Mouse (Mus musculus) MEL (cell line): Measurements from ENCODE around the gene Zfp74. TPM values are rescaled to one million over a fixed set of nuclear protein-coding genes. Genes with fewer than 3 reads are reported as not detected.

ENCODE experiments used
- DNase-seq: peaks from one replicate; pipeline ENCODE4 v3.0.0; 2011; ENCODE audit warnings: low read depth, low spot score
- H3K27ac ChIP-seq: 2 replicates; pipeline ENCODE4 v1.5.1; 2012; ENCODE audit warnings: low read depth, mild to moderate bottlenecking, control low read depth, low read length, moderate library complexity; ENCODE audit not compliant: control insufficient read depth
- H3K27me3 ChIP-seq, 2 experiments: fragments of 150-350 bp in 1 of 2; sonication (generic) in 1 of 2; 2 replicates each; pipeline ENCODE4 v1.6.1; 2012; ENCODE audit warnings: low read length in 2 of 2, mild to moderate bottlenecking in 2 of 2, improper control_type of control experiment in 1 of 2, moderate library complexity in 1 of 2; ENCODE audit not compliant: insufficient read depth in 2 of 2, control insufficient read depth in 1 of 2
- H3K36me3 ChIP-seq, 2 experiments: 2 replicates each; pipeline ENCODE4 v1.6.1; 2012 to 2014; ENCODE audit warnings: low read length in 2 of 2, improper control_type of control experiment in 1 of 2, inconsistent platforms in 1 of 2, mild to moderate bottlenecking in 1 of 2; ENCODE audit not compliant: insufficient read depth in 2 of 2, control insufficient read depth in 1 of 2
- H3K4me1 ChIP-seq, 2 experiments: fragments of 150-350 bp in 1 of 2; sonication (generic) in 1 of 2; 2 replicates each; pipeline ENCODE4 v1.6.1; 2012; ENCODE audit warnings: low read length in 2 of 2, improper control_type of control experiment in 1 of 2, mild to moderate bottlenecking in 1 of 2; ENCODE audit not compliant: insufficient read depth in 2 of 2, control insufficient read depth in 1 of 2
- H3K4me3 ChIP-seq, 2 experiments: fragments of 150-350 bp in 1 of 2; sonication (generic) in 1 of 2; 2 replicates each; pipeline ENCODE4 v1.5.1; 2012; ENCODE audit warnings: low read depth in 2 of 2, low read length in 2 of 2, mild to moderate bottlenecking in 2 of 2, moderate library complexity in 2 of 2, control low read depth in 1 of 2, improper control_type of control experiment in 1 of 2; ENCODE audit not compliant: control insufficient read depth in 1 of 2, insufficient read depth in 1 of 2
- H3K79me2 ChIP-seq: 2 replicates; pipeline ENCODE4 v1.6.1; 2012; ENCODE audit warnings: mild to moderate bottlenecking, low read length, moderate library complexity; ENCODE audit not compliant: control insufficient read depth, poor library complexity, insufficient read depth
- H3K9ac ChIP-seq: 2 replicates; pipeline ENCODE4 v1.6.1; 2012; ENCODE audit warnings: low read depth, mild to moderate bottlenecking, control low read depth, low read length, moderate library complexity; ENCODE audit not compliant: control insufficient read depth, poor library complexity, severe bottlenecking
- H3K9me3 ChIP-seq: fragments of 150-350 bp; sonication (generic); replicated peaks from 2 replicates; pipeline ENCODE4 v1.6.1; 2012; ENCODE audit warnings: mild to moderate bottlenecking, low read length, improper control_type of control experiment, moderate library complexity; ENCODE audit not compliant: insufficient read depth
- CHD1 ChIP-seq: IDR thresholded peaks from 2 replicates; pipeline ENCODE4 v1.6.1; 2012; ENCODE audit warnings: low read depth, mild to moderate bottlenecking, inconsistent platforms, low read length, improper control_type of control experiment
- CHD2 ChIP-seq: IDR thresholded peaks from 2 replicates; pipeline ENCODE4 v1.6.1; 2011; ENCODE audit warnings: low read length, improper control_type of control experiment
- CTCF ChIP-seq, 3 experiments: IDR thresholded peaks in 2 of 3; conservative IDR thresholded peaks in 1 of 3; 2 replicates each; pipeline ENCODE4 v1.5.1; 2011 to 2012; ENCODE audit warnings: low read length in 3 of 3, low read depth in 2 of 3, mild to moderate bottlenecking in 2 of 3, improper control_type of control experiment in 1 of 3, inconsistent platforms in 1 of 3, mixed read lengths in 1 of 3, moderate library complexity in 1 of 3; ENCODE audit not compliant: control insufficient read depth in 1 of 3, insufficient read depth in 1 of 3, poor library complexity in 1 of 3, severe bottlenecking in 1 of 3
- E2F4 ChIP-seq: IDR thresholded peaks from 2 replicates; pipeline ENCODE4 v1.6.1; 2011; ENCODE audit warnings: low read depth, low read length, improper control_type of control experiment, borderline replicate concordance
- EP300 ChIP-seq, 2 experiments: IDR thresholded peaks; 2 replicates each; pipeline ENCODE4 v1.6.1; 2011; ENCODE audit warnings: improper control_type of control experiment in 2 of 2, low read length in 2 of 2, low read depth in 1 of 2, mild to moderate bottlenecking in 1 of 2
- KAT2A ChIP-seq: conservative IDR thresholded peaks from 2 replicates; pipeline ENCODE4 v1.6.1; 2012; ENCODE audit warnings: low read depth, low read length, improper control_type of control experiment, inconsistent platforms
- MAFK ChIP-seq: IDR thresholded peaks from 2 replicates; pipeline ENCODE4 v1.6.1; 2011; ENCODE audit warnings: low read depth, mild to moderate bottlenecking, low read length, improper control_type of control experiment, borderline replicate concordance
- MAZ ChIP-seq: IDR thresholded peaks from 2 replicates; pipeline ENCODE4 v1.6.1; 2012; ENCODE audit warnings: low read depth, mild to moderate bottlenecking, inconsistent platforms, low read length, improper control_type of control experiment
- MXI1 ChIP-seq: IDR thresholded peaks from 2 replicates; pipeline ENCODE4 v1.6.1; 2011; ENCODE audit warnings: mild to moderate bottlenecking, low read depth, low read length, improper control_type of control experiment
- NELFE ChIP-seq: IDR thresholded peaks from 2 replicates; pipeline ENCODE4 v1.6.1; 2011; ENCODE audit warnings: low read depth, low read length, improper control_type of control experiment
- POLR2AphosphoS5 ChIP-seq: IDR thresholded peaks from 2 replicates; pipeline ENCODE4 v1.6.1; 2012; ENCODE audit warnings: low read depth, borderline replicate concordance, mild to moderate bottlenecking, inconsistent platforms, low read length, moderate library complexity, mixed read lengths
- SIN3A ChIP-seq: IDR thresholded peaks from 2 replicates; pipeline ENCODE4 v1.6.1; 2012; ENCODE audit warnings: low read length, improper control_type of control experiment, inconsistent platforms
- SMC3 ChIP-seq: IDR thresholded peaks from 2 replicates; pipeline ENCODE4 v1.6.1; 2011; ENCODE audit warnings: low read depth, low read length, improper control_type of control experiment
- TBP ChIP-seq: IDR thresholded peaks from 2 replicates; pipeline ENCODE4 v1.8.0; 2011; ENCODE audit warnings: low read depth, low read length, improper control_type of control experiment
- TCF12 ChIP-seq: IDR thresholded peaks from 2 replicates; pipeline ENCODE4 v1.6.1; 2014; ENCODE audit warnings: low read depth, mild to moderate bottlenecking, inconsistent platforms, low read length, improper control_type of control experiment, moderate library complexity
- USF1 ChIP-seq: IDR thresholded peaks from 2 replicates; pipeline ENCODE4 v1.6.1; 2014; ENCODE audit warnings: low read depth, mild to moderate bottlenecking, inconsistent platforms, low read length, improper control_type of control experiment, moderate library complexity
- USF2 ChIP-seq, 2 experiments: IDR thresholded peaks; 2 replicates each; pipeline ENCODE4 v1.6.1; 2011 to 2012; ENCODE audit warnings: improper control_type of control experiment in 2 of 2, low read length in 2 of 2, borderline replicate concordance in 1 of 2, inconsistent platforms in 1 of 2, low read depth in 1 of 2, mild to moderate bottlenecking in 1 of 2; ENCODE audit not compliant: insufficient read depth in 1 of 2
- ZC3H11A ChIP-seq: IDR thresholded peaks from 2 replicates; pipeline ENCODE4 v1.6.1; 2012; ENCODE audit warnings: low read depth, mild to moderate bottlenecking, inconsistent platforms, low read length, improper control_type of control experiment
- ZMIZ1 ChIP-seq: IDR thresholded peaks from 2 replicates; pipeline ENCODE4 v1.6.1; 2012; ENCODE audit warnings: low read depth, mild to moderate bottlenecking, inconsistent platforms, low read length, improper control_type of control experiment, moderate library complexity
- ZNF384 ChIP-seq: IDR thresholded peaks from 2 replicates; pipeline ENCODE4 v1.6.1; 2012; ENCODE audit warnings: low read depth, mild to moderate bottlenecking, inconsistent platforms, low read length, improper control_type of control experiment
- polyA plus RNA-seq, 2 experiments: library from polyadenylated mRNA; stranded (reverse) in 1 of 2; unstranded in 1 of 2; fragments of >175 nt in 1 of 2; fragments of >200 nt in 1 of 2; gene quantifications; 2 replicates each; pipeline versions ENCODE4 v1.2.1 to v1.2.4; 2012; ENCODE audit warnings: low replicate concordance in 2 of 2, low read depth in 1 of 2; ENCODE audit not compliant: insufficient read length in 2 of 2, insufficient read depth in 1 of 2, missing spikeins in 1 of 2
- total RNA-seq: library from RNA; depleted of rRNA; stranded (reverse); fragments of 300-350 nt; gene quantifications from 2 replicates; pipeline ENCODE4 v1.2.3, GENCODE M21; 2012

Gene Zfp74
- total and polyA plus RNA-seq, 3 experiments, result 4.8 to 9.4 TPM; not detected in 1

- TF ChIP-seq CTCF (IDR thresholded peaks at IDR 0.05 in 2 of 3, conservative IDR thresholded peaks at IDR 0.05 in 1 of 3; ENCODE audit: control insufficient read depth in 1 of 3, insufficient read depth in 1 of 3, low read depth in 2 of 3, low read length in 3 of 3, poor library complexity in 1 of 3, severe bottlenecking in 1 of 3) (0 out of 6 replicates have a peak, but pooled peaks of 1 of the 3 experiments have one; percentile 7), SMC3 (no peak), USF1 (no peak), MAFK (no peak), KAT2A (no peak), ZNF384 (no peak), TCF12 (no peak), E2F4 (no peak), CHD1 (no peak)
- no peaks in the 10 kb centered on the region for H3K27me3 ChIP-seq
- H3K79me2 ChIP-seq, result no peaks in the 10 kb centered on the region
- no peaks in the 10 kb centered on the region for H3K9me3 ChIP-seq
- no peak overlapping the region for H3K9ac ChIP-seq
- no peak for DNase-seq
- H3K27ac ChIP-seq, result no peak overlapping the region
- no peaks in the 10 kb centered on the region for H3K4me1 ChIP-seq
- H3K4me3 ChIP-seq, result no peak overlapping the region
- H3K36me3 ChIP-seq, result peaks cover 0 to 12% of the 10 kb centered on the region in 2 experiments; a peak in 2 of 4 replicates
Observed at GRCm38 (mm10) chr7:29898351-29898750, 55.5 kb downstream of the Zfp74 start.

- no peaks in the 10 kb centered on the region for H3K79me2 ChIP-seq
- H3K36me3 ChIP-seq, result peaks cover 0 to 10% of the 10 kb centered on the region in 2 experiments; a peak in 2 of 4 replicates
- H3K9ac ChIP-seq, result no peak overlapping the region
- TF ChIP-seq CHD2, result no peak
- TF ChIP-seq CTCF (IDR thresholded peaks at IDR 0.05 in 2 of 3, conservative IDR thresholded peaks at IDR 0.05 in 1 of 3; ENCODE audit: control insufficient read depth in 1 of 3, insufficient read depth in 1 of 3, low read depth in 2 of 3, low read length in 3 of 3, poor library complexity in 1 of 3, severe bottlenecking in 1 of 3), result no peak
- TF ChIP-seq USF2 (IDR thresholded peaks at IDR 0.05; ENCODE audit: borderline replicate concordance in 1 of 2, insufficient read depth in 1 of 2, low read depth in 1 of 2, low read length in 2 of 2), result no peak
- TF ChIP-seq ZMIZ1, result no peak
- TF ChIP-seq SIN3A, result no peak
- no peak for TF ChIP-seq TCF12
- TF ChIP-seq KAT2A, result no peak
- TF ChIP-seq POLR2AphosphoS5, result no peak
- TF ChIP-seq TBP, result no peak
- TF ChIP-seq MAZ, result no peak
- TF ChIP-seq NELFE, result no peak
- TF ChIP-seq CHD1, result no peak
- no peak for TF ChIP-seq MXI1
- TF ChIP-seq SMC3, result no peak
- no peak for TF ChIP-seq EP300 (IDR thresholded peaks at IDR 0.05; ENCODE audit: low read depth in 1 of 2, low read length in 2 of 2)
- no peak for TF ChIP-seq MAFK
- no peak for TF ChIP-seq ZC3H11A
- H3K4me1 ChIP-seq, result no peaks in the 10 kb centered on the region
- H3K27ac ChIP-seq, result no peak overlapping the region
- H3K9me3 ChIP-seq, result no peaks in the 10 kb centered on the region
- no peak for DNase-seq
- no peak overlapping the region for H3K4me3 ChIP-seq
- H3K27me3 ChIP-seq, result no peaks in the 10 kb centered on the region
Observed at GRCm38 (mm10) chr7:29892756-29893155, 61.1 kb downstream of the Zfp74 start.
